Mouse (Mus musculus): ENCODE data around the gene Nrip1.

DNA sequence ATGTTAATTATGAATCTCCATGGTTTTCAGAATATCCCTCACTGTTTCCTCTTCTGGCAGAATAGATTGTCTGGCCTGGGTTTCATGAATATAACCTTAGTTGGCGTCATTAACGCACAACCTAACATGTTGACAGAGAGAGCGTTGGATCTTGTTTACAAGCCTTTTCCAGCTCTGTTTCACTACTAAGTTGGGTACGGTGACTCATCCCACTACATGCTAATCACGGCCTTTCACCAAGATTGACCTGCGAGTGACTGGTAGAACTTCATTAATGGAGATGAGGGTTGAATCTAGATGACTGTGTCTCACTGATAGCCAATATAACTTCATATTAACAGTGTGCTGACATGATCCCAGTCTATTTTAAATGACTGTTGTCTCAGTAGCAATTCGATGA, 32.7 kb upstream of the Nrip1 start:
- TF ChIP-seq POLR2A (IDR thresholded peaks at IDR 0.05; ENCODE audit: borderline replicate concordance, low read depth, low read length), result no peak
- TF ChIP-seq CTCF (IDR thresholded peaks at IDR 0.05; ENCODE audit: low read depth, low read length), result no peak
